Mouse (Mus musculus): ENCODE measurements around the gene Gm7075. TPM values are rescaled to one million over a fixed set of nuclear protein-coding genes. Genes with fewer than 3 reads are reported as not detected.

Gene Gm7075
- total and polyA plus RNA-seq, 3 experiments, result not detected

DNA sequence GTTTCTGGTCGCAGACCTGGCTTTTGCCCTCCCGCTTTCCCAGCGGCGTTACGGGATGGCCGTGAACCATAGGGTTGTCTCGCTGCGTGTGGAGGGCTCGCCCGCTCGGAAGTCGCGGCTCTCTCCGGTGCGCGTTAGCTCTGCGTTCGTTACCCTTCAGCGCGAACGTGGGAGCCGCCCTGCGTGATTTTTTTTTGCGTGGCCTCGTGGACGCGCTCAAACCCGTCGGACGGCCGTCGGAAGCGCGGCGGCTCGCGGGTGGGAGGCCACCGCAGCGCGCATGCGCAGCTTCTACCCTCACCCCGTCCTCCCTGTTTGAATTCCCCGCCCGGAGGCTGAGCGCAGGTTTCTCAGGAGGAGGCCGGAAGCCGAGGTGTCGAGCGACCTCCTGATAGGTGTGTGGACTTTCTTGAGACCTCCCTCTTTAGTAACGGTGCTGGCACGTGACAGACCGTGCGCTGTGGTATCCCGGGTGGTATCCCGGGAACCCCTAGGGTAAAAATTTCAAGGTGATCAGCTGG lies 8.3 kb upstream of the Gm7075 start, which contains the start of gene Ctnna3 (continued):
- TF ChIP-seq RAD21 (IDR thresholded peaks at IDR 0.05; ENCODE audit: low read depth, low read length) (no peak), EP300 (IDR thresholded peaks at IDR 0.05; ENCODE audit: low read length) (no peak), CHD2 (IDR thresholded peaks at IDR 0.05; ENCODE audit: low read length) (peak; percentile 51), IRF4 (IDR thresholded peaks at IDR 0.05; ENCODE audit: low read depth, low read length) (peak; percentile 39; the same call in 1 of the 2 replicates), ELF1 (IDR thresholded peaks at IDR 0.05; ENCODE audit: low read depth, low read length) (peak; percentile 77), USF1 (IDR thresholded peaks at IDR 0.05; ENCODE audit: low read depth, low read length) (peak; percentile 87), HCFC1 (IDR thresholded peaks at IDR 0.05; ENCODE audit: low read depth, low read length) (peak; percentile 65), JUND (conservative IDR thresholded peaks at IDR 0.05; ENCODE audit: low read depth, low read length) (no peak), NRF1 (IDR thresholded peaks at IDR 0.05; ENCODE audit: low read depth, low read length) (peak; percentile 99), ZNF384 (IDR thresholded peaks at IDR 0.05; ENCODE audit: low read depth, low read length) (no peak), TCF12 (IDR thresholded peaks at IDR 0.05; ENCODE audit: low read depth, low read length) (peak; percentile 70), TBP (conservative IDR thresholded peaks at IDR 0.05; ENCODE audit: low read depth, low read length) (no peak), PAX5 (IDR thresholded peaks at IDR 0.05; ENCODE audit: low read length) (no peak), GABPA (IDR thresholded peaks at IDR 0.05; ENCODE audit: insufficient replicate concordance, low read depth, low read length) (no peak), KAT2A (IDR thresholded peaks at IDR 0.05; ENCODE audit: insufficient replicate concordance, low read length) (peak; percentile 54), ETS1 (conservative IDR thresholded peaks at IDR 0.05; ENCODE audit: low read depth, low read length) (0 out of 2 replicates have a peak, but pooled peaks have one; percentile 2), SIN3A (IDR thresholded peaks at IDR 0.05; ENCODE audit: low read length) (peak; percentile 76; the same call in 1 of the 2 replicates), RCOR1 (conservative IDR thresholded peaks at IDR 0.05; ENCODE audit: low read depth, low read length) (0 out of 2 replicates have a peak, but pooled peaks have one; percentile 68)

- TF ChIP-seq ETS1 (conservative IDR thresholded peaks at IDR 0.05; ENCODE audit: low read depth, low read length) (0 out of 2 replicates have a peak, but pooled peaks have one; percentile 13), KAT2A (IDR thresholded peaks at IDR 0.05; ENCODE audit: insufficient replicate concordance, low read length) (peak; percentile 89), MEF2A (IDR thresholded peaks at IDR 0.05; ENCODE audit: borderline replicate concordance, low read depth, low read length) (peak; percentile 67), TCF12 (IDR thresholded peaks at IDR 0.05; ENCODE audit: low read depth, low read length) (peak; percentile 30; the same call in 1 of the 2 replicates), UBTF (IDR thresholded peaks at IDR 0.05; ENCODE audit: low read depth, low read length) (0 out of 2 replicates have a peak, but pooled peaks have one; percentile 23), ZNF384 (IDR thresholded peaks at IDR 0.05; ENCODE audit: low read depth, low read length) (peak; percentile 95), E2F4 (IDR thresholded peaks at IDR 0.05; ENCODE audit: insufficient replicate concordance, low read depth, low read length) (0 out of 2 replicates have a peak, but pooled peaks have one; percentile 76), IRF4 (IDR thresholded peaks at IDR 0.05; ENCODE audit: low read depth, low read length) (peak; percentile 52), GABPA (IDR thresholded peaks at IDR 0.05; ENCODE audit: insufficient replicate concordance, low read depth, low read length) (no peak), POLR2A (IDR thresholded peaks at IDR 0.05; ENCODE audit: low read depth, low read length) (peak; percentile 55), TBP (conservative IDR thresholded peaks at IDR 0.05; ENCODE audit: low read depth, low read length) (peak; percentile 99), JUN (IDR thresholded peaks at IDR 0.05; ENCODE audit: insufficient read depth, low read depth, low read length) (no peak), ELF1 (IDR thresholded peaks at IDR 0.05; ENCODE audit: low read depth, low read length) (peak; percentile 99), POLR2AphosphoS2 (IDR thresholded peaks at IDR 0.05; ENCODE audit: low read depth, low read length) (peak; percentile 36; the same call in 1 of the 2 replicates), USF1 (IDR thresholded peaks at IDR 0.05; ENCODE audit: low read depth, low read length) (no peak), NRF1 (IDR thresholded peaks at IDR 0.05; ENCODE audit: low read depth, low read length) (peak; percentile 69), MAFK (IDR thresholded peaks at IDR 0.05; ENCODE audit: insufficient replicate concordance, low read length) (peak; percentile 97), MYC (IDR thresholded peaks at IDR 0.05; ENCODE audit: low read depth, low read length) (peak; percentile 48), BHLHE40 (IDR thresholded peaks at IDR 0.05; ENCODE audit: low read depth, low read length) (peak; percentile 53; the same call in 1 of the 2 replicates), PAX5 (IDR thresholded peaks at IDR 0.05; ENCODE audit: low read length) (no peak)
- Histone ChIP-seq H3K4me1 (ENCODE audit: control insufficient read depth in 1 of 2, insufficient read depth in 2 of 2) (peaks cover 0 to 14% of the 10 kb centered on the region in 2 experiments; a peak in 2 of 4 replicates), H3K27ac (ENCODE audit: insufficient read depth, low read depth) (peak overlapping the region; percentile 44), H3K4me2 (ENCODE audit: insufficient read depth, low read depth, poor library complexity, severe bottlenecking) (peak overlapping the region; percentile 79; the same call in 1 of the 2 replicates), H3K36me3 (replicated peaks in 1 of 2; ENCODE audit: control insufficient read depth in 1 of 2, insufficient read depth in 1 of 2, low read length in 1 of 2) (no peaks in the 10 kb centered on the region), H3K27me3 (replicated peaks) (no peaks in the 10 kb centered on the region), H3K4me3 (replicated peaks in 1 of 3; ENCODE audit: low read depth in 2 of 3, low read length in 2 of 3, poor library complexity in 1 of 3) (peak overlapping the region; percentile 69 to 92 (median 77)), H3K9ac (ENCODE audit: insufficient read depth, low read depth) (peak overlapping the region; percentile 92), H3K79me2 (replicated peaks; ENCODE audit: control insufficient read depth, extremely low read depth, insufficient read depth, poor library complexity, severe bottlenecking) (no peaks in the 10 kb centered on the region), H3K9me3 (replicated peaks; ENCODE audit: low read length) (no peaks in the 10 kb centered on the region)
- dilution Hi-C loops (cut with MboI; ENCODE audit: extremely low pct_ligation_motif_present, extremely low pct_unique_long_range_greater_than_20kb, low sequenced_read_pairs) (no loop called here), in situ Hi-C loops (cut with MboI; ENCODE audit: low pct_ligation_motif_present, low pct_unique_long_range_greater_than_20kb, low sequenced_read_pairs) (no loop called here)
- peak; percentile 89 for DNase-seq (ENCODE audit: extremely low read depth)
Observed at GRCm38 (mm10) chr10:63429380-63429779, 7.8 kb upstream of the Gm7075 start.
